Mouse (Mus musculus) NIH3T3 (cell line): ENCODE results near the gene Med26.

Experiments
- DNase-seq: peaks from one replicate; pipeline ENCODE4 v3.0.0-alpha.2; 2012; ENCODE audit warnings: low read depth

The Med26 gene

GRCm38 (mm10) chr8:72547802-72548643, at the start of gene Med26:
TSS of gene Med26 (minus strand) at chr8:72548270.
- DNase-seq = peak; percentile 100

GRCm38 (mm10) chr8:72590198-72590597, 42.1 kb upstream of the Med26 start:
- peak; percentile 90 for DNase-seq

GRCm38 (mm10) chr8:72589286-72589685, 41.2 kb upstream of the Med26 start:
- DNase-seq = peak; percentile 26

DNA sequence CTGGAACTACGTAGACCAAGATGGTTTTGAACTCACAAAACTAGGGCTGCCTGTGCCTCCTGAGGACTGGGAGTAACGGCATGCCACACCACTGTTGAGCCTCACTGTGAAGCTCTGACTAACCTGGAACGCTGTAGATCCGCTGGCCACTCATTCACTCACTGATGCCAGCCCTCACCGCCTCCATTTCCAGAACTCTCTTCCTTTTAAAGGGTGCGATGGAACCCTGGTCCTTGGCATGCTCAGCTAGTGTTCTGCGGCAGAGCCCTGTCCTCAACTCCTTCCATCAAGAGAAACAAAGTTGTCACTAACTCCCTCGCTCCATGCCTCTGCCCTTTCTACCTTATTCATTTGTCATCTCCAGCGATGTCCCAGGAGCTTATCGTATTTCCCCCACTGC, 40.8 kb upstream of the Med26 start:
- DNase-seq = no peak

- no peak for DNase-seq
Observed at GRCm38 (mm10) chr8:72587806-72588205, 39.7 kb upstream of the Med26 start.

GRCm38 (mm10) chr8:72584390-72584789, 36.3 kb upstream of the Med26 start:
- no peak for DNase-seq

GRCm38 (mm10) chr8:72583056-72583771, 35.1 kb upstream of the Med26 start:
- DNase-seq = peak; percentile 71

GRCm38 (mm10) chr8:72579374-72579773, 31.3 kb upstream of the Med26 start:
- DNase-seq = no peak

DNA sequence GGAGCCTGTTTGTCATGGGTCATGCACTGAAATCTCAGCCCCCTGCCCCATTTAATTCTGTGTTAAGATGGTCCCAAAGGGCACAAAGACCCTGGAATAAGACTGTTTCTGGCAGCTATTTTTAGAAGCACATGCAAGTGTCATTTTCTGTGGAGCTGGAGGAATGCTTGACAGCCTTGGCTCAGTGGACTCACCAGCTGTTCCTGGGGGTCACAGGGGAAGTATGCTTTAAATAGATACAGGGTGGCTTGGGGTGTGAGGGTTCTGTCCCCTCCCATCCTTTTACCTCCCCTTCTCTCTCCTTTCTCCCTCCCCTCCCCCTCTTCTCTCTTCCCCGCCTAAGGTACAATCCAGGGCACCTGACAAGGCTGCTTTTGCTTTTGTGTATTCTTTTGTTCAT, 29.9 kb upstream of the Med26 start:
- DNase-seq = no peak

DNA sequence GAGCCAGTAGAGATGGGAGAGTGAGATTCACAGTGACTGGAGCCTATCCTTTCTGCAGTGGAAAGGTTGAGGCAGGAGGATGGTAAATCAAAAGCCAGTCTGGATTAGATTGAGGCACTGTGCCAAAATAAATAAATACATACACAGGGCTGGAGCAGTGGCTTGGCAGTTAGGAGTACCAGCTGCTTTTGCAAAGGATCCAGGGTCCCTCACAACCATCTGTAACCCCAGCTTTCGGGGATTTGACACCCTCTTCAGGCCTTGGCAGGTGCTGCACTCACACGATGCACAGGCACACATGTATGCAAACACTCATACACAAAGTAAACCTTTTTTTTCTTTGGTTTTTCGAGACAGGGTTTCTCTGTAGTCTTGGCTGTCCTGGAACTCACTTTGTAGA, 29.2 kb upstream of the Med26 start:
- peak; percentile 33 for DNase-seq

DNA sequence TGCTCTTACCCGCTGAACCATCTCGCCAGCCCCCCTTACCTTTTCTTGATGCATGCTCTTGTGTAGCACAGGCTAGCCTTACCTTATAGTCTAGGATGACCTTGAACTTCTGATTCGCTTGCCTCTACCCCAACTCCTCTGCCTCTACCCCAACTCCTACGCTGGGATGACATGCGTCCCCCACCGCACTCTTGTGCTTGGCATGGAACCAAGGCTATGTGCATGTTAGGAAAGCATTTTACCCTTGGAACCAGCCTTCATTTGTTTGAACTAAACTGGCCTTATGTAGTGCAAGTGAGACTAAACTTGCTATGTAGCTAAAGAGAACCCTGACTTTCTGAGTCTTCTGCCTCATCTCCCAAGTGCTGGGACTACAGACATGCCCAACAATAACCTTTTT, 27.8 kb upstream of the Med26 start:
- DNase-seq = no peak

DNA sequence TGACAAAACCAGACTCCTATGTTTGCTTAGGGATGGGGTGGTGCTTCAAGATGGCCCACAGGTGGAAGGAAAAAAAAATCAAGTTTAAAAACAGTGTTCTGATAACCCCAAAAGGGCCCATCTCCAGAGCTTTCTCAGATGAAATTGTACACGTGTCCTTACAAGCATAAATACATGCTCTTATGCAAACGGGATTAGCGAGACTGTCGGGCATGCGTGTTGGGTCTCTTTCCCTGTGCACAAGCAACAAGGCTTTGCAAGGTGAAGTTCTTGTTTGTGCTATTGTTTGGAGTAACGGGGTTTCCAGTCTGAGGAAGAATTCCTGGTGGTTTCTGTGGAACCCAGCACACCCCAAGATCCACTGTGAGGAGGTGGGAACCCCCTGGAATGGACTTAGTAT, 25.4 kb upstream of the Med26 start:
- no peak for DNase-seq

- DNase-seq = no peak
Observed at GRCm38 (mm10) chr8:72572507-72572906, 24.4 kb upstream of the Med26 start.

- DNase-seq = peak; percentile 89
Observed at GRCm38 (mm10) chr8:72571611-72572473, 23.8 kb upstream of the Med26 start, which contains the start of gene Tmem38a. TSS of gene Tmem38a (plus strand) at chr8:72572055.

DNA sequence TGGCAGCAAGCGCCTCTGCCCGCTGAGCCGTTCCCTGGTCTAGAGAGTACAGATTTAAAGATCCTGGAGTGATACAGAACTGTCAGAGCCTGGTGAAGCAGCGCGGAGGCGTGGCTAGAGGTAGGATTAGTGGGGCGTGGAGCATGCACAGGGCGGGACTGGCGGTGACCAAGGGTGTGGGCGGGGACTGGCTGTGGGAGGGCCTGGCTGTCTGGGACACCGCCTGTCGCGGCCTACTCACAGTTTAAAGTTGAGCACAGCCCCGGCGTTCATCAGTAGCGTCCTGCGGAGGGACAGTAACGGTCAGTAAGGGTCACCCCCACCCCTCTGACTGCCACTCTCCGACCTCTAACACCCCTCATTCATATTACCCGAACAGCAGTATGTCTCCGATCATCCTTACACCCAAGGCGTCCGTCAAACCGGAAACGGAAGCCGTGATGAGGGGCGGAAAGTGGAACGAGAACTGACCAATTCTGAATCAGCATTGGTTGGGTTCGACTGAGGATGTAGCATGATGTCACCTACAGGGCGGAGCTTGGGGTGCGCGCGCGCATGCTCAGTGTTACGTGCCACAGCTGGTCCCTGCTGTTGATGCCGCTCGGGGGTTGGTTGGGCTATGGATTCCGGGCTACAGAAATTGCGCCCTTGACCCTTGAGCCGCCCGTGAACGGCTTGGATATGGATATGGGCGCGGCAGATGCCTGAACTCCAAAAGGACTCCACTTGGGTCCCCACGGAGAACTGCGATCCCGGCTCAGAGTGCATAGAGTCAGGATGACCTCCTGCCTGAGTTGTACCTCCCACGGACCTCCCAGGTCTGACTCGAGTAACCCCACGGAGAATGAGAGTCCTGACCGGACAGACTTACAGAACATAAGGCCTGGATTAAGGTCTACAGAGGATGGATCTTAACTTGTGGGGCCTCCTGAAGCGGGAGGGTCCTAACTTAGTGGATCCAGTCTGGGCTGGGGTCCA, 22.9 kb upstream of the Med26 start, which contains the start of gene Smim7:
Gene Smim7, minus strand, starts transcription at position 456 of the 978 bp plus-strand sequence.
- DNase-seq = peak; percentile 99

DNA sequence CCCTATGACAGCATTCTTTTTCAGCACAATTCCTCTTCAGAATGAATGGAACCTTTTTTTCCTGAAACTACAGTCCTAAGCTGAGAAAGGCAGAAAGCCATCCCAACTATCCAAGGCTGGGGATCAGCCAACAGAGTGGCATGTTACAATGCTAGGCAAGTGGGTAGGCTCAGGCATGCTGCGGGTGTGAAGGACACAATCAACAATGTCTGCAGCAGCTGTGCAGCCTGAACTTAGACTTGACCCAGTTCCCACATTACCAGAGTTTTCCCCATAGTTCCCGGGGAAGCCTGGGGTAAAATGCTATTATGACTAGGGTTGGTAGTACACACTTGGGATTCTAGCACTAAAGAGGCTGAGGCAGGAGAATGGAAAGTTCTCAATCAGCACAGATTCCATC, 17.9 kb upstream of the Med26 start:
- DNase-seq = no peak

DNA sequence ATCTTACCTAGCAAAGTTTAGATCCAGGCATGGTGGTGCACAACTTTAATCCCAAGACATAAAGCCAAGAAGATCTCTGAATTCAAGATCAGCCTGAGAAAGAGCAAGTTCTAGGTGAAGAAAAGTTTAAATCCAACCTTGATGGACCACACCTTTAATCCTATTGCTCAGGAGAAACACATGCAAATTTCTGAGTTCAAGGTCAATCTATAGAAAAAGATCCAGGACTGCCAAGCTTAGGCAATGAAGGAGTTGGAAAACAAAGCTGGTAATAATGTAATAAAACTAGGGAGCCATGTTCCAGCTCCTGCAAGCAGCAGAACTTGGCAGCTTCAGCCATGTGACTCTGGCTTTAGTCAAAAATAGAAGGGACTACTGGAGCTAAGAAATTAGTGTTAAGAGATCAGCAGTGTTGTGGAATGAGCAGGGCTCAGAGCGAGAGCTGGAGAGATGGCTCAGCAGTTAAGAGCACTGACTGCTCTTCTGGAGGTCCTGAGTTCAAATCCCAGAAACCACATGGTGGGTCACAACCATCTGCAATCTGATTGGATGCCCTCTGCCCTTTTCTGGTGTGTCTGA, 13.1 kb upstream of the Med26 start:
- DNase-seq = no peak

DNA sequence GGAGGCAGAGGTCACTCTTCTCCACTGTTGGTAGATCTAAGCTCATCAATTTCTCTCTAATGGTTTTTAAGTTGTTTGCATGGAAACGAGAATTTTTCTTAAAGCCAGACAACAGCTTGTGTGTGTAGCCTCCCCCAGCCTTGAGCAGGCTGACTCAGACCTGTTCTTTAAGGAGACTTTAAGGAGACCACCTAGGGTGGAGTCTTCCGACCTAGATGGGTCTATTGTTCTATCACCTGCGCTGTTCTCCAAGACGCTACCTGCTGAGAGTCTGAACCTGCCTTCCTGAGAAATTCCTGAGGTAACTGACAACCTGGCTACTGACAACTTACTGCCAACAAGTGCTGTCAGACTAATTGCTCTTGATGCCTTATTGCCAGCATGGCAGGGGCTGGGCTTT, 7.7 kb upstream of the Med26 start:
- no peak for DNase-seq

GRCm38 (mm10) chr8:72549314-72549892, 1.3 kb upstream of the Med26 start:
- DNase-seq = peak; percentile 82

GRCm38 (mm10) chr8:72548644-72549313, 709 bp upstream of the Med26 start:
- DNase-seq = no peak
